Mouse (Mus musculus): ENCODE measurements around the gene Timm17b. TPM values are rescaled to one million over a fixed set of nuclear protein-coding genes. Genes with fewer than 3 reads are reported as not detected.

Gene Timm17b
- polyA plus RNA-seq, 1 experiment: 31.8 TPM

DNA sequence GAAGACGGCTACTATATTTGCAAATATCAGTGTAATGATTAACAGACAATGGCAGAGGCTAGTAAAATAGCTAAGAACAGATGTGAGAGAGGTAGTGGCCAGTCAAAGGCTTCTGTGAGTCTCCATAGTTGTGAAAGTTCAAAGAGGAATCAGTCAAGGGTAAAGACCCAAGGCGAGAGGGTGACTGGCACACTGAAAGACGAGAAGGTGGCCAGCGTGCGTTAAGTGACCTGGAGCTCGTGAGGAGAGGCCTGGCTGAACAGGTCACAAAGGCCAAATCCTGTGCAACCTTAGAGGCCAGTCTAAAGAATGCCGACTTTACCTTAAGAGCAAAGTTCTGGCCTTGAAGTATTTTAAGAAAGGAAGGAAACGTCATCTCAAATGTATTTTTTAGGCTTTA, 46.5 kb downstream of the Timm17b start:
- no peak for TF ChIP-seq CTCF (IDR thresholded peaks at IDR 0.05; ENCODE audit: extremely low read depth, insufficient read length, insufficient replicate concordance, low read depth, low read length)
- no peak for TF ChIP-seq POLR2A (IDR thresholded peaks at IDR 0.05; ENCODE audit: low read depth, low read length)
- Histone ChIP-seq H3K27ac (ENCODE audit: insufficient read depth, low read depth, low read length) (no peak overlapping the region), H3K4me1 (ENCODE audit: control insufficient read depth, insufficient read depth, insufficient read length, low read length) (no peaks in the 10 kb centered on the region; the same call in 1 of the 2 replicates), H3K27me3 (ENCODE audit: control insufficient read depth, insufficient read depth, low read length) (no peaks in the 10 kb centered on the region), H3K36me3 (ENCODE audit: control insufficient read depth, insufficient read depth, low read length) (no peaks in the 10 kb centered on the region), H3K4me3 (ENCODE audit: low read depth, low read length) (no peak overlapping the region)
- WGBS: 80% methylated on average over 8 of the region's 8 CpGs

DNA sequence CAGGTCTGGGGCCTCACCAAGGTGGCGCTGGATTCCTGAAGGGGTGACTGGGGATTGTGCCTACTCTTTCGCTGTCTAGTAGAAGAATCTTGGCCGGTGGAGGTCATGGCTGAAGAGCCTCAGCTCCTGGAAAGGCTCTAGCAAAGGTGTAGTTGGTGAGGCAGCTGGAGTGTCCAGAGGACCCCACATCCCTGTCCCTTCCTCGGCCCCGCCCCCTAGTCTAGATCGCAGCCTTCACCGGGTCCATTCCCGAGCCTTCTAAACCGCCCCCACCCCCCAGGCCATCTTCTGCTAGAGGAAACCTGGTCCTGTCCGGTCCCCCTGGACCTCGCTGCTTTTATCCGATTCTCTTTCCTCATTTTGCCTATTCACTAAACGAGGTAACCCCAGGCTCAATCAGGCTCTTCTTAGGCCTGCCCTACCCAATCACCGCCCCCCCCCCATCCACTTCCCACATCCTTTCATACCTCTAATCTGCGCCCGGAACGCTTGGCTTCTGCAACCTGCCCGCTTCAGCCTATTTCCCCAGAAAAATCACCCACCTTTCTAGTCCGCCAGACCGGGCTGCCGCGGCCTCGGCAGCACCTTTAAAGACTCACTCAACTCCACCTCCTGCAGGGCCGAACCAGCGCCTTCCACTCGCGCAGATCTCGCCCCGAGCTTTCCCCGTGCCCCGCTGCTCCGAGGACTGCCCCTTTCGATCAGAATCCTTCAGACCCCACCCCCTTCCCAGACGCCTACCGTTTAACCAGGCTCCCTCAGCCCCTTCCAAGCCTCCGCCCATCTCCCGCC, 48.1 kb downstream of the Timm17b start, which contains the start of gene Hdac6:
Hdac6 (minus strand) TSS at position 782 of the 792 bp plus-strand sequence.
- no peak within 1 kb of the TSS for H3K27ac ChIP-seq (ENCODE audit: insufficient read depth, low read depth, low read length)
- 15% methylated on average over 36 of the region's 37 CpGs for WGBS

GRCm38 (mm10) chrX:7947900-7948492, 48.8 kb downstream of the Timm17b start:
- WGBS: 10% methylated on average over 38 of the region's 38 CpGs
- Histone ChIP-seq H3K4me1 (ENCODE audit: control insufficient read depth, insufficient read depth, insufficient read length, low read length) (no peaks in the 10 kb centered on the region; the same call in 1 of the 2 replicates), H3K27ac (ENCODE audit: insufficient read depth, low read depth, low read length) (no peak overlapping the region), H3K27me3 (ENCODE audit: control insufficient read depth, insufficient read depth, low read length) (no peaks in the 10 kb centered on the region), H3K4me3 (ENCODE audit: low read depth, low read length) (peak overlapping the region; percentile 80), H3K36me3 (ENCODE audit: control insufficient read depth, insufficient read depth, low read length) (no peaks in the 10 kb centered on the region)
- no peak for TF ChIP-seq CTCF (IDR thresholded peaks at IDR 0.05; ENCODE audit: extremely low read depth, insufficient read length, insufficient replicate concordance, low read depth, low read length)
- no peak for TF ChIP-seq POLR2A (IDR thresholded peaks at IDR 0.05; ENCODE audit: low read depth, low read length)

More for the DNA sequence above, 48.1 kb downstream of the Timm17b start, which contains the start of gene Hdac6:
- no peaks in the 10 kb centered on the region; the same call in 1 of the 2 replicates for H3K4me1 ChIP-seq (ENCODE audit: control insufficient read depth, insufficient read depth, insufficient read length, low read length)
- H3K4me3 ChIP-seq (ENCODE audit: low read depth, low read length): peak within 1 kb of the TSS; percentile 80
- no peaks in the 10 kb centered on the region for H3K36me3 ChIP-seq (ENCODE audit: control insufficient read depth, insufficient read depth, low read length)
- TF ChIP-seq POLR2A (IDR thresholded peaks at IDR 0.05; ENCODE audit: low read depth, low read length): no peak
- no peak for TF ChIP-seq CTCF (IDR thresholded peaks at IDR 0.05; ENCODE audit: extremely low read depth, insufficient read length, insufficient replicate concordance, low read depth, low read length)
- H3K27me3 ChIP-seq (ENCODE audit: control insufficient read depth, insufficient read depth, low read length): no peaks in the 10 kb centered on the region

- TF ChIP-seq POLR2A (IDR thresholded peaks at IDR 0.05; ENCODE audit: low read depth, low read length) (no peak), CTCF (IDR thresholded peaks at IDR 0.05; ENCODE audit: extremely low read depth, insufficient read length, insufficient replicate concordance, low read depth, low read length) (no peak)
- 82% methylated on average over 7 of the region's 7 CpGs for WGBS
- Histone ChIP-seq H3K4me1 (ENCODE audit: control insufficient read depth, insufficient read depth, insufficient read length, low read length) (no peaks in the 10 kb centered on the region; the same call in 1 of the 2 replicates), H3K36me3 (ENCODE audit: control insufficient read depth, insufficient read depth, low read length) (no peaks in the 10 kb centered on the region), H3K27ac (ENCODE audit: insufficient read depth, low read depth, low read length) (no peak overlapping the region), H3K27me3 (ENCODE audit: control insufficient read depth, insufficient read depth, low read length) (no peaks in the 10 kb centered on the region), H3K4me3 (ENCODE audit: low read depth, low read length) (no peak overlapping the region)
These were observed 50.9 kb downstream of the Timm17b start for GRCm38 (mm10) chrX:7950091-7950490.

Other genes with a start within 250 kb of the Timm17b start
- gene Prickle3, start 242.1 kb upstream of the Timm17b start, polyA plus RNA-seq (2012; rRNA removed): 10.3 and 13.0 TPM in 2 replicates
- 99.6 and 138 TPM in 2 replicates for gene Plp2, start 228.0 kb upstream of the Timm17b start, polyA plus RNA-seq (2012; rRNA removed)
- gene Magix, start 218.1 kb upstream of the Timm17b start, polyA plus RNA-seq (2012; rRNA removed): 0.90 and 1.5 TPM in 2 replicates
- gene Gpkow, start 202.2 kb upstream of the Timm17b start, polyA plus RNA-seq (2012; rRNA removed): 2.3 and 3.6 TPM in 2 replicates
- 14.9 and 33.6 TPM in 2 replicates for gene Wdr45, start 185.0 kb upstream of the Timm17b start, polyA plus RNA-seq (2012; rRNA removed)
- 0.10 and 0.25 TPM in 2 replicates for gene Gm45208, start 177.1 kb upstream of the Timm17b start, polyA plus RNA-seq (2012; rRNA removed)
- 36.5 and 46.2 TPM in 2 replicates for gene Praf2, start 170.9 kb upstream of the Timm17b start, polyA plus RNA-seq (2012; rRNA removed)
- 16.3 and 65.1 TPM in 2 replicates for gene Ccdc120, start 148.5 kb upstream of the Timm17b start, polyA plus RNA-seq (2012; rRNA removed)
- gene Tfe3, start 136.8 kb upstream of the Timm17b start, polyA plus RNA-seq (2012; rRNA removed): 19.5 and 23.0 TPM in 2 replicates
- 13.0 and 23.2 TPM in 2 replicates for gene Gripap1, start 109.6 kb upstream of the Timm17b start, polyA plus RNA-seq (2012; rRNA removed)
- 0.72 and 1.3 TPM in 2 replicates for gene Kcnd1, start 77.1 kb upstream of the Timm17b start, polyA plus RNA-seq (2012; rRNA removed)
- 22.0 and 45.8 TPM in 2 replicates for gene Otud5, start 58.0 kb upstream of the Timm17b start, polyA plus RNA-seq (2012; rRNA removed)
- 6.8 and 14.5 TPM in 2 replicates for gene Pim2, start 21.1 kb upstream of the Timm17b start, polyA plus RNA-seq (2012; rRNA removed)
- 53.4 and 99.6 TPM in 2 replicates for gene Slc35a2, start 15.3 kb upstream of the Timm17b start, polyA plus RNA-seq (2012; rRNA removed)
- 15.0 and 31.7 TPM in 2 replicates for gene Pqbp1, start 88 bp upstream of the Timm17b start, polyA plus RNA-seq (2012; rRNA removed)
- not detected in 2 replicates for gene Gm10491, start 8.5 kb downstream of the Timm17b start, polyA plus RNA-seq (2012; rRNA removed)
- not detected in 2 replicates for gene Gm10490, start 10.2 kb downstream of the Timm17b start, polyA plus RNA-seq (2012; rRNA removed)
- 10.8 and 21.1 TPM in 2 replicates for gene Pcsk1n, start 20.5 kb downstream of the Timm17b start, polyA plus RNA-seq (2012; rRNA removed)
- not detected in 2 replicates for gene Eras, start 29.2 kb downstream of the Timm17b start, polyA plus RNA-seq (2012; rRNA removed)
- gene Hdac6, start 48.5 kb downstream of the Timm17b start, polyA plus RNA-seq (2012; rRNA removed): 5.8 and 11.0 TPM in 2 replicates
- gene Gata1, start 78.7 kb downstream of the Timm17b start, polyA plus RNA-seq (2012; rRNA removed): 0.25 and 0.47 TPM in 2 replicates
- 10.0 and 20.4 TPM in 2 replicates for gene Glod5, start 119.1 kb downstream of the Timm17b start, polyA plus RNA-seq (2012; rRNA removed)
- 4.5 and 9.2 TPM in 2 replicates for gene Suv39h1, start 175.4 kb downstream of the Timm17b start, polyA plus RNA-seq (2012; rRNA removed)
- gene Was, start 191.1 kb downstream of the Timm17b start, polyA plus RNA-seq (2012; rRNA removed): 2.9 and 6.0 TPM in 2 replicates
- 81.7 and 93.0 TPM in 2 replicates for gene Wdr13, start 233.5 kb downstream of the Timm17b start, polyA plus RNA-seq (2012; rRNA removed)
- 22.2 and 31.7 TPM in 2 replicates for gene Rbm3, start 246.5 kb downstream of the Timm17b start, polyA plus RNA-seq (2012; rRNA removed)

All from small intestine, adult 2 months (tissue).